Mouse (Mus musculus) liver, postnatal 0 days (tissue): ENCODE measurements around the gene Aars2.

Experiments used
- CTCF ChIP-seq: sonication (generic); IDR thresholded peaks from 2 replicates; pipeline ENCODE4 v1.5.1; 2016; ENCODE audit warnings: antibody characterized with exemption, low read depth
- EP300 ChIP-seq: IDR thresholded peaks from 2 replicates; pipeline ENCODE4 v1.6.1; 2016; ENCODE audit warnings: antibody characterized with exemption, low read depth, mild to moderate bottlenecking

DNA sequence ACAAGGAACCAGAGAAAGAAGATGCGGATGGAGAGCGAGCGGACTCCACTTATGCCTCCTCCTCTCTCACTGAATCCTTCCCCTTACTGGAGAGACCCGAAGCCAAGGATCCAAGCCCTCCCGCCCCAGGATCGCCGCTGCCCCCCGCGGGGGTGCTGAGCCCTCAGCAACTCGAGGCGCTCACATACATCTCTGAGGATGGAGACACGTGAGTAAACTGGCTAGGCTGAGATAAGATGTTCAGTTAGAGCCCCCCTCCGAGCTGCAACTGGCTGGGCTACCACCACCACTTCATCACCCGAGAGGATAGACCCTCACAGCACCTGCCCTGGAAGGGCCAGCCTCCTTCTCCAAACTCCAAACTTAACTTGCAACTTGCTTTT, 49.5 kb downstream of the Aars2 start:
- TF ChIP-seq CTCF, result no peak
- TF ChIP-seq EP300, result no peak
